Comparison of ENCODE assay signal across 8 mouse cellular contexts in genomic region chr3:122273407-122274240, GRCm38 (mm10). TPM values are rescaled to one million over a fixed set of nuclear protein-coding genes. Genes with fewer than 3 reads are reported as not detected.
DNase-seq lines count a peak whose midpoint lies in the region; ATAC-seq and TF ChIP-seq lines count a peak whose summit lies in the region.

No protein-coding gene starts in this region.

- peaks cover 29% of the 10 kb centered on the region for H3K36me3 ChIP-seq in hindbrain, postnatal 0 days (ENCODE audit: insufficient read depth, low read length)
- H3K36me3 ChIP-seq in midbrain, postnatal 0 days (ENCODE audit: insufficient read depth, low read length) = peaks cover 19% of the 10 kb centered on the region

- no peak; the same call in 1 of the 2 replicates for ATAC-seq in hindbrain, postnatal 0 days
- ATAC-seq in midbrain, postnatal 0 days (ENCODE audit: low FRiP score) = no peak

- no peak overlapping the region for H3K27ac ChIP-seq in cortical plate, adult 2 months (ENCODE audit: insufficient read depth, low read length)
- H3K27ac ChIP-seq in hindbrain, postnatal 0 days = no peak overlapping the region
- H3K27ac ChIP-seq in midbrain, postnatal 0 days (ENCODE audit: low read depth, low read length) = no peak overlapping the region

- no peaks in the 10 kb centered on the region for H3K27me3 ChIP-seq in hindbrain, postnatal 0 days (ENCODE audit: insufficient read depth, low read length)
- H3K27me3 ChIP-seq in midbrain, postnatal 0 days (ENCODE audit: insufficient read depth, low read length) = no peaks in the 10 kb centered on the region

- no peaks in the 10 kb centered on the region for H3K9me3 ChIP-seq in hindbrain, postnatal 0 days (ENCODE audit: low read length)
- no peaks in the 10 kb centered on the region for H3K9me3 ChIP-seq in midbrain, postnatal 0 days (ENCODE audit: low read length)

- H3K4me2 ChIP-seq in hindbrain, postnatal 0 days (ENCODE audit: low read depth, low read length) = peak overlapping the region; percentile 51
- H3K4me2 ChIP-seq in midbrain, postnatal 0 days (ENCODE audit: low read depth, low read length, poor library complexity, severe bottlenecking) = peak overlapping the region; percentile 41

- no peak overlapping the region for H3K9ac ChIP-seq in hindbrain, postnatal 0 days (replicated peaks; ENCODE audit: low read length)
- H3K9ac ChIP-seq in midbrain, postnatal 0 days (replicated peaks; ENCODE audit: low read length, poor library complexity, severe bottlenecking) = peak overlapping the region; percentile 34; the same call in 1 of the 2 replicates

- H3K4me1 ChIP-seq in lung, adult 2 months (ENCODE audit: control insufficient read depth, insufficient read depth, low read length) = peaks cover 9% of the 10 kb centered on the region
- peaks cover 14% of the 10 kb centered on the region for H3K4me1 ChIP-seq in cortical plate, adult 2 months (ENCODE audit: control insufficient read depth, insufficient read depth, low read length)
- peaks cover 9% of the 10 kb centered on the region for H3K4me1 ChIP-seq in hindbrain, postnatal 0 days (ENCODE audit: insufficient read depth, low read length)
- peaks cover 17% of the 10 kb centered on the region; the same call in 1 of the 2 replicates for H3K4me1 ChIP-seq in midbrain, postnatal 0 days (ENCODE audit: insufficient read depth, low read length)

- TF ChIP-seq CTCF in lung, adult 2 months (IDR thresholded peaks at IDR 0.05; ENCODE audit: insufficient read depth, low read length) = 0 out of 2 replicates have a peak, but pooled peaks have one; percentile 18
- TF ChIP-seq CTCF in cortical plate, adult 2 months (IDR thresholded peaks at IDR 0.05; ENCODE audit: extremely low read depth, insufficient read depth, low read length) = no peak
- peak; percentile 46 for TF ChIP-seq CTCF in hindbrain, postnatal 0 days (IDR thresholded peaks at IDR 0.05; ENCODE audit: low read depth)
- peak; percentile 33 for TF ChIP-seq CTCF in midbrain, postnatal 0 days (IDR thresholded peaks at IDR 0.05)

- H3K4me3 ChIP-seq in lung, adult 2 months (replicated peaks; ENCODE audit: extremely low read depth, low read depth, low read length) = peak overlapping the region; percentile 89
- H3K4me3 ChIP-seq in cortical plate, adult 2 months (ENCODE audit: insufficient read depth, low read length) = peak overlapping the region; percentile 69
- H3K4me3 ChIP-seq in hindbrain, postnatal 0 days (ENCODE audit: low read length) = peak overlapping the region; percentile 92
- H3K4me3 ChIP-seq in midbrain, postnatal 0 days (ENCODE audit: low read depth, low read length) = peak overlapping the region; percentile 79

- DNase-seq in lung, adult 2 months = no peak
- no peak for DNase-seq in lung, postnatal 10 days
- DNase-seq in hindbrain, postnatal 0 days (ENCODE audit: low spot score) = no peak
- DNase-seq in midbrain, postnatal 0 days (ENCODE audit: low spot score) = no peak
- DNase-seq in ovary, postnatal 10 days (ENCODE audit: low spot score) = no peak
- DNase-seq in kidney, adult 18-20 months = no peak
- DNase-seq in spleen, adult 12 weeks (ENCODE audit: low spot score) = no peak

- TF ChIP-seq POLR2A in lung, adult 2 months (IDR thresholded peaks at IDR 0.05; ENCODE audit: borderline replicate concordance, extremely low read depth, low read depth, low read length) = peak; percentile 56; the same call in 1 of the 2 replicates
- TF ChIP-seq POLR2A in cortical plate, adult 2 months (IDR thresholded peaks at IDR 0.05; ENCODE audit: extremely low read depth, insufficient read depth, low read length) = peak; percentile 49; the same call in 1 of the 2 replicates

- 9% methylated on average over 20 of the region's 20 CpGs for WGBS in lung, adult 2 months
- WGBS in hindbrain, postnatal 0 days = 11% methylated on average over 20 of the region's 20 CpGs
- WGBS in midbrain, postnatal 0 days = 9% methylated on average over 19 of the region's 20 CpGs

RNA-seq across cellular contexts. Expression of gene Dnttip2, which starts 0.6 kb away (rescaled TPM):
- 5.6 and 8.1 TPM in 2 replicates for polyA plus RNA-seq in lung, adult 2 months (2012; rRNA removed)
- polyA plus RNA-seq in cortical plate, adult 2 months (2012; rRNA removed) = 17.0 and 17.6 TPM in 2 replicates
- 8.5 and 9.9 TPM in 2 replicates for total RNA-seq in hindbrain, postnatal 0 days (2014; rRNA removed)
- 43.7 and 48.6 TPM in 2 replicates for polyA plus RNA-seq in hindbrain, postnatal 0 days (2015; fragmentation: Nextera tagmentation; extraction: Ambion mirVana)
- total RNA-seq in midbrain, postnatal 0 days (2014; rRNA removed) = 10.8 and 22.8 TPM in 2 replicates
- polyA plus RNA-seq in midbrain, postnatal 0 days (2015; fragmentation: Nextera tagmentation; extraction: Ambion mirVana) = 43.9 and 50.1 TPM in 2 replicates

RNA-seq across cellular contexts. Expression of gene Bcar3, which starts 20.3 kb away (rescaled TPM):
- polyA plus RNA-seq in lung, adult 2 months (2012; rRNA removed) = 47.6 and 54.4 TPM in 2 replicates
- 15.8 and 17.0 TPM in 2 replicates for polyA plus RNA-seq in cortical plate, adult 2 months (2012; rRNA removed)
- total RNA-seq in hindbrain, postnatal 0 days (2014; rRNA removed) = 23.8 and 29.4 TPM in 2 replicates
- polyA plus RNA-seq in hindbrain, postnatal 0 days (2015; fragmentation: Nextera tagmentation; extraction: Ambion mirVana) = 6.3 and 7.7 TPM in 2 replicates
- 11.4 and 27.2 TPM in 2 replicates for total RNA-seq in midbrain, postnatal 0 days (2014; rRNA removed)
- polyA plus RNA-seq in midbrain, postnatal 0 days (2015; fragmentation: Nextera tagmentation; extraction: Ambion mirVana) = 5.5 and 6.0 TPM in 2 replicates

RNA-seq across cellular contexts. Expression of gene Gclm, which starts 28.3 kb away (rescaled TPM):
- polyA plus RNA-seq in lung, adult 2 months (2012; rRNA removed) = 43.6 and 63.2 TPM in 2 replicates
- 46.6 and 49.5 TPM in 2 replicates for polyA plus RNA-seq in cortical plate, adult 2 months (2012; rRNA removed)
- total RNA-seq in hindbrain, postnatal 0 days (2014; rRNA removed) = 32.1 and 36.9 TPM in 2 replicates
- polyA plus RNA-seq in hindbrain, postnatal 0 days (2015; fragmentation: Nextera tagmentation; extraction: Ambion mirVana) = 65.0 and 67.6 TPM in 2 replicates
- 21.6 and 27.7 TPM in 2 replicates for total RNA-seq in midbrain, postnatal 0 days (2014; rRNA removed)
- polyA plus RNA-seq in midbrain, postnatal 0 days (2015; fragmentation: Nextera tagmentation; extraction: Ambion mirVana) = 44.3 and 51.2 TPM in 2 replicates
